Mouse (Mus musculus): ENCODE measurements around the gene Klk1b1. TPM values are rescaled to one million over a fixed set of nuclear protein-coding genes. Genes with fewer than 3 reads are reported as not detected.

Gene Klk1b1
- not detected in 2 replicates for polyA plus RNA-seq (2016; fragmentation: Nextera tagmentation; extraction: Ambion mirVana)

GRCm38 (mm10) chr7:43966451-43966850 lies at the start of gene Klk1b1:
Klk1b1 (plus strand) TSS chr7:43966751.
- H3K4me3 ChIP-seq = no peak within 1 kb of the TSS
- no peaks in the 10 kb centered on the region for H3K36me3 ChIP-seq
- ATAC-seq (ENCODE audit: insufficient number of reproducible peaks, insufficient read depth, low FRiP score, low TSS enrichment) = no peak
- H3K9ac ChIP-seq = no peak within 1 kb of the TSS
- no peaks in the 10 kb centered on the region for H3K27me3 ChIP-seq
- no peak within 1 kb of the TSS for H3K27ac ChIP-seq
- WGBS = 70% methylated on average over 3 of the region's 3 CpGs
- no peaks in the 10 kb centered on the region for H3K4me1 ChIP-seq
- no peaks in the 10 kb centered on the region for H3K9me3 ChIP-seq
- H3K4me2 ChIP-seq (replicated peaks) = no peak within 1 kb of the TSS

- Histone ChIP-seq H3K9me3 (no peaks in the 10 kb centered on the region), H3K4me3 (no peak overlapping the region), H3K9ac (no peak overlapping the region), H3K27ac (no peak overlapping the region), H3K4me1 (no peaks in the 10 kb centered on the region), H3K36me3 (no peaks in the 10 kb centered on the region), H3K27me3 (no peaks in the 10 kb centered on the region), H3K4me2 (replicated peaks) (no peak overlapping the region)
- ATAC-seq (ENCODE audit: insufficient number of reproducible peaks, insufficient read depth, low FRiP score, low TSS enrichment) = no peak
- WGBS = 86% methylated on average over 13 of the region's 13 CpGs
Observed at GRCm38 (mm10) chr7:43918426-43918825, 48.1 kb upstream of the Klk1b1 start.

- Histone ChIP-seq H3K36me3 (no peaks in the 10 kb centered on the region), H3K4me1 (no peaks in the 10 kb centered on the region), H3K4me2 (replicated peaks) (no peak overlapping the region), H3K27ac (no peak overlapping the region), H3K9ac (no peak overlapping the region), H3K27me3 (no peaks in the 10 kb centered on the region), H3K4me3 (no peak overlapping the region), H3K9me3 (no peaks in the 10 kb centered on the region)
- WGBS = 73% methylated on average over 8 of the region's 8 CpGs
- ATAC-seq (ENCODE audit: insufficient number of reproducible peaks, insufficient read depth, low FRiP score, low TSS enrichment) = no peak
Observed at GRCm38 (mm10) chr7:43918871-43919270, 47.7 kb upstream of the Klk1b1 start.

GRCm38 (mm10) chr7:43919559-43920451 lies 46.7 kb upstream of the Klk1b1 start:
- Histone ChIP-seq H3K9me3 (no peaks in the 10 kb centered on the region), H3K4me2 (replicated peaks) (no peak overlapping the region), H3K36me3 (no peaks in the 10 kb centered on the region), H3K4me1 (no peaks in the 10 kb centered on the region), H3K9ac (no peak overlapping the region), H3K27me3 (no peaks in the 10 kb centered on the region), H3K27ac (no peak overlapping the region), H3K4me3 (no peak overlapping the region)
- 28% methylated on average over 14 of the region's 14 CpGs for WGBS
- ATAC-seq (ENCODE audit: insufficient number of reproducible peaks, insufficient read depth, low FRiP score, low TSS enrichment) = peak; percentile 80; the same call in 1 of the 2 replicates

- Histone ChIP-seq H3K4me2 (replicated peaks) (no peak overlapping the region), H3K4me1 (no peaks in the 10 kb centered on the region), H3K27me3 (no peaks in the 10 kb centered on the region), H3K27ac (no peak overlapping the region), H3K9ac (no peak overlapping the region), H3K4me3 (no peak overlapping the region), H3K9me3 (no peaks in the 10 kb centered on the region), H3K36me3 (no peaks in the 10 kb centered on the region)
- WGBS = 92% methylated on average over 3 of the region's 3 CpGs
- ATAC-seq (ENCODE audit: insufficient number of reproducible peaks, insufficient read depth, low FRiP score, low TSS enrichment) = no peak
Observed at GRCm38 (mm10) chr7:43920582-43920981, 46.0 kb upstream of the Klk1b1 start.

GRCm38 (mm10) chr7:43921087-43921486 lies 45.5 kb upstream of the Klk1b1 start:
- no peak for ATAC-seq (ENCODE audit: insufficient number of reproducible peaks, insufficient read depth, low FRiP score, low TSS enrichment)

GRCm38 (mm10) chr7:43921941-43922340 lies 44.6 kb upstream of the Klk1b1 start:
- Histone ChIP-seq H3K27ac (no peak overlapping the region), H3K4me2 (replicated peaks) (no peak overlapping the region), H3K4me3 (no peak overlapping the region), H3K9me3 (no peaks in the 10 kb centered on the region), H3K27me3 (no peaks in the 10 kb centered on the region), H3K4me1 (no peaks in the 10 kb centered on the region), H3K36me3 (no peaks in the 10 kb centered on the region), H3K9ac (no peak overlapping the region)
- ATAC-seq (ENCODE audit: insufficient number of reproducible peaks, insufficient read depth, low FRiP score, low TSS enrichment) = no peak
- WGBS = 74% methylated on average over 2 of the region's 2 CpGs

More at GRCm38 (mm10) chr7:43921087-43921486, 45.5 kb upstream of the Klk1b1 start:
- Histone ChIP-seq H3K27ac (no peak overlapping the region), H3K4me3 (no peak overlapping the region), H3K9me3 (no peaks in the 10 kb centered on the region), H3K4me1 (no peaks in the 10 kb centered on the region), H3K36me3 (no peaks in the 10 kb centered on the region), H3K4me2 (replicated peaks) (no peak overlapping the region), H3K27me3 (no peaks in the 10 kb centered on the region), H3K9ac (no peak overlapping the region)
- WGBS = 86% methylated on average over 6 of the region's 6 CpGs

- Histone ChIP-seq H3K27me3 (no peaks in the 10 kb centered on the region), H3K36me3 (no peaks in the 10 kb centered on the region), H3K4me3 (no peak overlapping the region), H3K9ac (no peak overlapping the region), H3K27ac (no peak overlapping the region), H3K9me3 (no peaks in the 10 kb centered on the region), H3K4me2 (replicated peaks) (no peak overlapping the region), H3K4me1 (no peaks in the 10 kb centered on the region)
- ATAC-seq (ENCODE audit: insufficient number of reproducible peaks, insufficient read depth, low FRiP score, low TSS enrichment) = no peak
- 68% methylated on average over 5 of the region's 5 CpGs for WGBS
Observed at GRCm38 (mm10) chr7:43925985-43926384, 40.6 kb upstream of the Klk1b1 start.

- no peak for ATAC-seq (ENCODE audit: insufficient number of reproducible peaks, insufficient read depth, low FRiP score, low TSS enrichment)
- 43% methylated on average over 4 of the region's 4 CpGs for WGBS
- Histone ChIP-seq H3K9me3 (no peaks in the 10 kb centered on the region), H3K27ac (no peak overlapping the region), H3K4me1 (no peaks in the 10 kb centered on the region), H3K36me3 (no peaks in the 10 kb centered on the region), H3K27me3 (no peaks in the 10 kb centered on the region), H3K9ac (no peak overlapping the region), H3K4me3 (no peak overlapping the region), H3K4me2 (replicated peaks) (no peak overlapping the region)
Observed at GRCm38 (mm10) chr7:43928521-43928920, 38.0 kb upstream of the Klk1b1 start.

- no peaks in the 10 kb centered on the region for H3K4me1 ChIP-seq
- no peaks in the 10 kb centered on the region for H3K36me3 ChIP-seq
- H3K9ac ChIP-seq = no peak overlapping the region
- no peak overlapping the region for H3K4me3 ChIP-seq
- no peaks in the 10 kb centered on the region for H3K27me3 ChIP-seq
- no peak overlapping the region for H3K4me2 ChIP-seq (replicated peaks)
- no peaks in the 10 kb centered on the region for H3K9me3 ChIP-seq
- no peak overlapping the region for H3K27ac ChIP-seq
- 55% methylated on average over 4 of the region's 4 CpGs for WGBS
- ATAC-seq (ENCODE audit: insufficient number of reproducible peaks, insufficient read depth, low FRiP score, low TSS enrichment) = no peak
Observed at GRCm38 (mm10) chr7:43932337-43932736, 34.2 kb upstream of the Klk1b1 start.

- Histone ChIP-seq H3K27me3 (no peaks in the 10 kb centered on the region), H3K9me3 (no peaks in the 10 kb centered on the region), H3K4me1 (no peaks in the 10 kb centered on the region), H3K4me3 (no peak within 1 kb of the TSS), H3K36me3 (no peaks in the 10 kb centered on the region), H3K27ac (no peak within 1 kb of the TSS), H3K4me2 (replicated peaks) (no peak within 1 kb of the TSS), H3K9ac (no peak within 1 kb of the TSS)
- no peak for ATAC-seq (ENCODE audit: insufficient number of reproducible peaks, insufficient read depth, low FRiP score, low TSS enrichment)
- WGBS = 94% methylated on average over 3 of the region's 3 CpGs
Observed at GRCm38 (mm10) chr7:43933440-43933839, 33.1 kb upstream of the Klk1b1 start, which contains the start of gene Klk15. Klk15 (plus strand) TSS chr7:43933740.

GRCm38 (mm10) chr7:43934747-43935146 lies 31.8 kb upstream of the Klk1b1 start:
- H3K4me3 ChIP-seq = no peak overlapping the region
- H3K4me1 ChIP-seq = no peaks in the 10 kb centered on the region
- no peaks in the 10 kb centered on the region for H3K9me3 ChIP-seq
- ATAC-seq (ENCODE audit: insufficient number of reproducible peaks, insufficient read depth, low FRiP score, low TSS enrichment) = no peak
- no peak overlapping the region for H3K9ac ChIP-seq
- 54% methylated on average over 3 of the region's 3 CpGs for WGBS
- H3K4me2 ChIP-seq (replicated peaks) = no peak overlapping the region
- no peaks in the 10 kb centered on the region for H3K27me3 ChIP-seq
- no peaks in the 10 kb centered on the region for H3K36me3 ChIP-seq
- no peak overlapping the region for H3K27ac ChIP-seq
